Mouse (Mus musculus) liver, postnatal 0 days (tissue): ENCODE measurements at regions not wholly inside any gene's neighbourhood (a gene's known extent, or its start where the extent isn't known, plus 50 kb on each side); places are given as distances from the start of the nearest gene placed in this dataset.

Source experiments
- CTCF ChIP-seq: sonication (generic); IDR thresholded peaks from 2 replicates; pipeline ENCODE4 v1.5.1; 2016; ENCODE audit warnings: antibody characterized with exemption, low read depth
- EP300 ChIP-seq: IDR thresholded peaks from 2 replicates; pipeline ENCODE4 v1.6.1; 2016; ENCODE audit warnings: antibody characterized with exemption, low read depth, mild to moderate bottlenecking

DNA sequence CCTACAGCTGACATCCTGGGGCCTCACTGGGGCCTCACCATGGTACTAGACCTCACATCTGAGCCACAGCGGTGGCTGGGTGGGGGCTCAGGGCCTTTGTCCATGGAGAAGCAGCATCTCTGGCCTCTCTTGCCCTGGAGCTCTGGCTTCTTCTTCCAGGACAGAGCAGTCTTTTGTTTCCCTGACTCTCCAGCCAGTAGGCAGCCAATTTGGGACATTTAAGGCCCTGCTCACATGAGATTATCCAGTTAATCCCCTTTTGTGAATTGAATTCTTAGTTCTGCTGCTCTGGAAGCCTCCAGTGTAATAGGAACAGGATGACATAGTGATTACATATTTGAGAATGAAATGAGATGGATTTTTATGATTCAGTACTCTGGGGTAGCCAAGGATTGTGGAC is 140.5 kb upstream of the Lyplal1 start:
- no peak for TF ChIP-seq CTCF
- TF ChIP-seq EP300 = no peak
